Mouse (Mus musculus): Measurements from ENCODE around the gene Gm37240. TPM values are rescaled to one million over a fixed set of nuclear protein-coding genes. Genes with fewer than 3 reads are reported as not detected.

The Gm37240 gene
- polyA plus RNA-seq, 1 experiment from 2014 or later, result 0.11 TPM

- ATAC-seq (ENCODE audit: low FRiP score, low TSS enrichment), result no peak
- 90% methylated on average over 4 of the region's 4 CpGs for WGBS
- Histone ChIP-seq H3K9me3 (ENCODE audit: control insufficient read depth, low read length) (no peaks in the 10 kb centered on the region), H3K4me3 (replicated peaks; ENCODE audit: low read depth, low read length) (no peak overlapping the region), H3K27ac (replicated peaks; ENCODE audit: low read depth, low read length) (no peak overlapping the region), H3K36me3 (ENCODE audit: control insufficient read depth, insufficient read depth, low read length) (no peaks in the 10 kb centered on the region), H3K9ac (replicated peaks; ENCODE audit: low read length) (no peak overlapping the region), H3K4me1 (ENCODE audit: control insufficient read depth, insufficient read depth, low read length) (peaks cover 3% of the 10 kb centered on the region; the same call in 1 of the 2 replicates), H3K4me2 (ENCODE audit: low read length) (no peak overlapping the region), H3K27me3 (ENCODE audit: control insufficient read depth, insufficient read depth, low read length) (no peaks in the 10 kb centered on the region)
- no peak for DNase-seq
Measured at GRCm38 (mm10) chr3:85205911-85206310, 681.4 kb downstream of the Gm37240 start.

GRCm38 (mm10) chr3:85203659-85204058 is 683.7 kb downstream of the Gm37240 start:
- H3K4me3 ChIP-seq (replicated peaks; ENCODE audit: low read depth, low read length), result no peak overlapping the region
- no peak for ATAC-seq (ENCODE audit: low FRiP score, low TSS enrichment)
- WGBS, result 64% methylated on average over 9 of the region's 9 CpGs

GRCm38 (mm10) chr3:85202726-85203125 is 684.6 kb downstream of the Gm37240 start:
- H3K9me3 ChIP-seq (ENCODE audit: control insufficient read depth, low read length), result no peaks in the 10 kb centered on the region
- ATAC-seq (ENCODE audit: low FRiP score, low TSS enrichment) (no peak), DNase-seq (no peak)
- no peak overlapping the region for H3K4me3 ChIP-seq (replicated peaks; ENCODE audit: low read depth, low read length)
- no peak overlapping the region for H3K4me2 ChIP-seq (ENCODE audit: low read length)
- H3K4me1 ChIP-seq (ENCODE audit: control insufficient read depth, insufficient read depth, low read length), result no peaks in the 10 kb centered on the region
- 79% methylated on average over 3 of the region's 3 CpGs for WGBS
- no peak overlapping the region for H3K27ac ChIP-seq (replicated peaks; ENCODE audit: low read depth, low read length)
- no peaks in the 10 kb centered on the region for H3K27me3 ChIP-seq (ENCODE audit: control insufficient read depth, insufficient read depth, low read length)
- H3K9ac ChIP-seq (replicated peaks; ENCODE audit: low read length), result no peak overlapping the region
- H3K36me3 ChIP-seq (ENCODE audit: control insufficient read depth, insufficient read depth, low read length), result no peaks in the 10 kb centered on the region

More at GRCm38 (mm10) chr3:85203659-85204058, 683.7 kb downstream of the Gm37240 start:
- Histone ChIP-seq H3K9ac (replicated peaks; ENCODE audit: low read length) (no peak overlapping the region), H3K4me1 (ENCODE audit: control insufficient read depth, insufficient read depth, low read length) (no peaks in the 10 kb centered on the region), H3K9me3 (ENCODE audit: control insufficient read depth, low read length) (no peaks in the 10 kb centered on the region), H3K27ac (replicated peaks; ENCODE audit: low read depth, low read length) (no peak overlapping the region), H3K36me3 (ENCODE audit: control insufficient read depth, insufficient read depth, low read length) (no peaks in the 10 kb centered on the region), H3K27me3 (ENCODE audit: control insufficient read depth, insufficient read depth, low read length) (no peaks in the 10 kb centered on the region), H3K4me2 (ENCODE audit: low read length) (no peak overlapping the region)
- DNase-seq, result no peak

- Histone ChIP-seq H3K9ac (replicated peaks; ENCODE audit: low read length) (no peak overlapping the region), H3K4me2 (ENCODE audit: low read length) (no peak overlapping the region), H3K4me3 (replicated peaks; ENCODE audit: low read depth, low read length) (no peak overlapping the region), H3K27me3 (ENCODE audit: control insufficient read depth, insufficient read depth, low read length) (no peaks in the 10 kb centered on the region), H3K27ac (replicated peaks; ENCODE audit: low read depth, low read length) (no peak overlapping the region), H3K4me1 (ENCODE audit: control insufficient read depth, insufficient read depth, low read length) (no peaks in the 10 kb centered on the region), H3K36me3 (ENCODE audit: control insufficient read depth, insufficient read depth, low read length) (no peaks in the 10 kb centered on the region), H3K9me3 (ENCODE audit: control insufficient read depth, low read length) (no peaks in the 10 kb centered on the region)
- WGBS, result 41% methylated on average over 4 of the region's 4 CpGs
- ATAC-seq (ENCODE audit: low FRiP score, low TSS enrichment) (no peak), DNase-seq (peak; percentile 21)
Measured at GRCm38 (mm10) chr3:85201785-85202184, 685.5 kb downstream of the Gm37240 start.

- H3K36me3 ChIP-seq (ENCODE audit: control insufficient read depth, insufficient read depth, low read length), result no peaks in the 10 kb centered on the region
- H3K4me3 ChIP-seq (replicated peaks; ENCODE audit: low read depth, low read length), result no peak overlapping the region
- no peak for ATAC-seq (ENCODE audit: low FRiP score, low TSS enrichment)
- H3K27ac ChIP-seq (replicated peaks; ENCODE audit: low read depth, low read length), result no peak overlapping the region
- H3K9ac ChIP-seq (replicated peaks; ENCODE audit: low read length), result no peak overlapping the region
- no peaks in the 10 kb centered on the region for H3K4me1 ChIP-seq (ENCODE audit: control insufficient read depth, insufficient read depth, low read length)
- DNase-seq, result no peak
- H3K9me3 ChIP-seq (ENCODE audit: control insufficient read depth, low read length), result no peaks in the 10 kb centered on the region
- 94% methylated on average over 3 of the region's 3 CpGs for WGBS
- H3K27me3 ChIP-seq (ENCODE audit: control insufficient read depth, insufficient read depth, low read length), result no peaks in the 10 kb centered on the region
- H3K4me2 ChIP-seq (ENCODE audit: low read length), result no peak overlapping the region
Measured at GRCm38 (mm10) chr3:85198496-85198895, 688.8 kb downstream of the Gm37240 start.

GRCm38 (mm10) chr3:85197148-85197547 is 690.2 kb downstream of the Gm37240 start:
- Histone ChIP-seq H3K27me3 (ENCODE audit: control insufficient read depth, insufficient read depth, low read length) (no peaks in the 10 kb centered on the region), H3K4me2 (ENCODE audit: low read length) (no peak overlapping the region), H3K4me1 (ENCODE audit: control insufficient read depth, insufficient read depth, low read length) (no peaks in the 10 kb centered on the region), H3K9ac (replicated peaks; ENCODE audit: low read length) (no peak overlapping the region), H3K9me3 (ENCODE audit: control insufficient read depth, low read length) (no peaks in the 10 kb centered on the region), H3K27ac (replicated peaks; ENCODE audit: low read depth, low read length) (no peak overlapping the region), H3K36me3 (ENCODE audit: control insufficient read depth, insufficient read depth, low read length) (no peaks in the 10 kb centered on the region), H3K4me3 (replicated peaks; ENCODE audit: low read depth, low read length) (no peak overlapping the region)
- WGBS, result 91% methylated on average over 6 of the region's 6 CpGs
- no peak for DNase-seq
- no peak for ATAC-seq (ENCODE audit: low FRiP score, low TSS enrichment)

- Histone ChIP-seq H3K27ac (replicated peaks; ENCODE audit: low read depth, low read length) (no peak overlapping the region), H3K9ac (replicated peaks; ENCODE audit: low read length) (no peak overlapping the region), H3K4me3 (replicated peaks; ENCODE audit: low read depth, low read length) (no peak overlapping the region), H3K27me3 (ENCODE audit: control insufficient read depth, insufficient read depth, low read length) (no peaks in the 10 kb centered on the region), H3K4me1 (ENCODE audit: control insufficient read depth, insufficient read depth, low read length) (no peaks in the 10 kb centered on the region), H3K4me2 (ENCODE audit: low read length) (no peak overlapping the region), H3K36me3 (ENCODE audit: control insufficient read depth, insufficient read depth, low read length) (no peaks in the 10 kb centered on the region), H3K9me3 (ENCODE audit: control insufficient read depth, low read length) (no peaks in the 10 kb centered on the region)
- DNase-seq, result no peak
- no peak for ATAC-seq (ENCODE audit: low FRiP score, low TSS enrichment)
- WGBS, result 92% methylated on average over 4 of the region's 4 CpGs
Measured at GRCm38 (mm10) chr3:85196591-85196990, 690.7 kb downstream of the Gm37240 start.

- H3K36me3 ChIP-seq (ENCODE audit: control insufficient read depth, insufficient read depth, low read length), result no peaks in the 10 kb centered on the region
- no peaks in the 10 kb centered on the region for H3K4me1 ChIP-seq (ENCODE audit: control insufficient read depth, insufficient read depth, low read length)
- H3K27ac ChIP-seq (replicated peaks; ENCODE audit: low read depth, low read length), result no peak overlapping the region
- H3K9me3 ChIP-seq (ENCODE audit: control insufficient read depth, low read length), result no peaks in the 10 kb centered on the region
- no peak for DNase-seq
- no peak overlapping the region for H3K4me2 ChIP-seq (ENCODE audit: low read length)
- 68% methylated on average over 8 of the region's 8 CpGs for WGBS
- no peaks in the 10 kb centered on the region for H3K27me3 ChIP-seq (ENCODE audit: control insufficient read depth, insufficient read depth, low read length)
- no peak for ATAC-seq (ENCODE audit: low FRiP score, low TSS enrichment)
- no peak overlapping the region for H3K4me3 ChIP-seq (replicated peaks; ENCODE audit: low read depth, low read length)
- H3K9ac ChIP-seq (replicated peaks; ENCODE audit: low read length), result no peak overlapping the region
Measured at GRCm38 (mm10) chr3:85195068-85195481, 692.2 kb downstream of the Gm37240 start.

- H3K4me1 ChIP-seq (ENCODE audit: control insufficient read depth, insufficient read depth, low read length), result peaks cover 32% of the 10 kb centered on the region
- ATAC-seq (ENCODE audit: low FRiP score, low TSS enrichment) (no peak), DNase-seq (no peak)
- H3K4me3 ChIP-seq (replicated peaks; ENCODE audit: low read depth, low read length), result no peak overlapping the region
- H3K27me3 ChIP-seq (ENCODE audit: control insufficient read depth, insufficient read depth, low read length), result no peaks in the 10 kb centered on the region
- no peak overlapping the region for H3K27ac ChIP-seq (replicated peaks; ENCODE audit: low read depth, low read length)
- 78% methylated on average over 8 of the region's 8 CpGs for WGBS
- H3K9ac ChIP-seq (replicated peaks; ENCODE audit: low read length), result no peak overlapping the region
- H3K9me3 ChIP-seq (ENCODE audit: control insufficient read depth, low read length), result no peaks in the 10 kb centered on the region
- no peak overlapping the region for H3K4me2 ChIP-seq (ENCODE audit: low read length)
- H3K36me3 ChIP-seq (ENCODE audit: control insufficient read depth, insufficient read depth, low read length), result no peaks in the 10 kb centered on the region
Measured at GRCm38 (mm10) chr3:85189791-85190190, 697.5 kb downstream of the Gm37240 start.

Data from midbrain, embryonic 14.5 days (tissue).